Comparison of ENCODE assay signal across 8 mouse cellular contexts in genomic region chr14:60525284-60525962, GRCm38 (mm10).
A peak's percentile ranks its signal among the peaks of the same experiment; 100 is the strongest.
DNase-seq lines count a peak whose midpoint lies in the region; ATAC-seq and TF ChIP-seq lines count a peak whose summit lies in the region.

No protein-coding gene starts in this region.

- no peak overlapping the region for H3K9ac ChIP-seq in heart, adult 2 months (ENCODE audit: low read depth, low read length)
- H3K9ac ChIP-seq in heart, embryonic 12.5 days = no peak overlapping the region
- no peak overlapping the region for H3K9ac ChIP-seq in forebrain, embryonic 16.5 days (replicated peaks; ENCODE audit: low read depth, low read length)
- H3K9ac ChIP-seq in midbrain, embryonic 12.5 days (replicated peaks) = no peak overlapping the region

- H3K36me3 ChIP-seq in heart, adult 2 months (ENCODE audit: control insufficient read depth, insufficient read depth, low read length) = no peaks in the 10 kb centered on the region
- no peaks in the 10 kb centered on the region for H3K36me3 ChIP-seq in heart, embryonic 12.5 days
- no peaks in the 10 kb centered on the region for H3K36me3 ChIP-seq in forebrain, embryonic 16.5 days (ENCODE audit: control insufficient read depth, insufficient read depth)
- H3K36me3 ChIP-seq in midbrain, embryonic 12.5 days = no peaks in the 10 kb centered on the region
- H3K36me3 ChIP-seq in small intestine, adult 2 months (ENCODE audit: control insufficient read depth, insufficient read depth, low read length) = no peaks in the 10 kb centered on the region

- peaks cover 3% of the 10 kb centered on the region for H3K4me1 ChIP-seq in heart, adult 2 months (ENCODE audit: control insufficient read depth, insufficient read depth, low read length)
- peaks cover 14% of the 10 kb centered on the region for H3K4me1 ChIP-seq in heart, embryonic 12.5 days (replicated peaks)
- H3K4me1 ChIP-seq in forebrain, embryonic 16.5 days (replicated peaks; ENCODE audit: control insufficient read depth, insufficient read depth, low read length) = peaks cover 11% of the 10 kb centered on the region
- H3K4me1 ChIP-seq in midbrain, embryonic 12.5 days = peaks cover 19% of the 10 kb centered on the region
- peaks cover 14% of the 10 kb centered on the region for H3K4me1 ChIP-seq in small intestine, adult 2 months (ENCODE audit: control insufficient read depth, insufficient read depth, insufficient read length, low read length)

- no peak for TF ChIP-seq POLR2A in heart, adult 2 months (IDR thresholded peaks at IDR 0.05; ENCODE audit: insufficient read depth, low read depth, low read length)
- TF ChIP-seq POLR2A in small intestine, adult 2 months (IDR thresholded peaks at IDR 0.05; ENCODE audit: low read depth, low read length) = no peak

- H3K9me3 ChIP-seq in heart, embryonic 12.5 days (replicated peaks) = no peaks in the 10 kb centered on the region
- no peaks in the 10 kb centered on the region for H3K9me3 ChIP-seq in forebrain, embryonic 16.5 days (ENCODE audit: control insufficient read depth, low read length)
- H3K9me3 ChIP-seq in midbrain, embryonic 12.5 days = no peaks in the 10 kb centered on the region

- no peak overlapping the region for H3K4me2 ChIP-seq in heart, embryonic 12.5 days
- H3K4me2 ChIP-seq in forebrain, embryonic 16.5 days (ENCODE audit: low read length) = no peak overlapping the region
- H3K4me2 ChIP-seq in midbrain, embryonic 12.5 days (replicated peaks) = no peak overlapping the region

- H3K27me3 ChIP-seq in heart, adult 2 months (ENCODE audit: control insufficient read depth, insufficient read depth, low read length) = no peaks in the 10 kb centered on the region
- no peaks in the 10 kb centered on the region for H3K27me3 ChIP-seq in heart, embryonic 12.5 days (replicated peaks)
- no peaks in the 10 kb centered on the region for H3K27me3 ChIP-seq in forebrain, embryonic 16.5 days (replicated peaks; ENCODE audit: control insufficient read depth, insufficient read depth, low read length)
- no peaks in the 10 kb centered on the region for H3K27me3 ChIP-seq in midbrain, embryonic 12.5 days
- H3K27me3 ChIP-seq in small intestine, adult 2 months (ENCODE audit: control insufficient read depth, insufficient read depth, low read length) = no peaks in the 10 kb centered on the region

- H3K79me2 ChIP-seq in heart, adult 2 months (replicated peaks; ENCODE audit: control insufficient read depth, insufficient read depth, low read length) = no peaks in the 10 kb centered on the region

- no peak overlapping the region for H3K4me3 ChIP-seq in heart, adult 2 months
- H3K4me3 ChIP-seq in heart, embryonic 12.5 days = no peak overlapping the region
- H3K4me3 ChIP-seq in forebrain, embryonic 16.5 days (replicated peaks; ENCODE audit: low read length) = no peak overlapping the region
- no peak overlapping the region for H3K4me3 ChIP-seq in midbrain, embryonic 12.5 days
- H3K4me3 ChIP-seq in small intestine, adult 2 months (ENCODE audit: low read depth, low read length) = no peak overlapping the region

- TF ChIP-seq EP300 in heart, adult 2 months (IDR thresholded peaks at IDR 0.05; ENCODE audit: insufficient read depth, low read depth, low read length) = peak; percentile 56; the same call in 1 of the 2 replicates

- peak; percentile 88 for TF ChIP-seq CTCF in heart, adult 2 months (IDR thresholded peaks at IDR 0.05)
- peak; percentile 58; the same call in 1 of the 2 replicates for TF ChIP-seq CTCF in small intestine, adult 2 months (IDR thresholded peaks at IDR 0.05; ENCODE audit: extremely low read depth, insufficient read length, insufficient replicate concordance, low read depth, low read length)

- intact Hi-C loops in heart, adult 2 months (cut with DNase I) = loop anchor here (1.0 to 5.0 kb wide), 4 partner anchors 109 to 247 kb away; partner anchors contain the start of gene Spata13

- DNase-seq in heart, adult 2 months = peak; percentile 38 to 47
- peak; percentile 59 for DNase-seq in cerebellum, adult 11 months
- DNase-seq in induced T-regulatory cell, adult 2 months (ENCODE audit: low read depth) = peak; percentile 90
- peak; percentile 29 to 31 for DNase-seq in left cerebral cortex, adult 8-10 months (ENCODE audit: low spot score in 2 of 2)

- H3K27ac ChIP-seq in heart, adult 2 months = no peak overlapping the region
- no peak overlapping the region for H3K27ac ChIP-seq in heart, embryonic 12.5 days (ENCODE audit: poor library complexity, severe bottlenecking)
- H3K27ac ChIP-seq in forebrain, embryonic 16.5 days (ENCODE audit: low read length) = no peak overlapping the region
- H3K27ac ChIP-seq in midbrain, embryonic 12.5 days (replicated peaks) = no peak overlapping the region
- H3K27ac ChIP-seq in small intestine, adult 2 months (ENCODE audit: insufficient read depth, low read depth, low read length) = no peak overlapping the region

- WGBS in heart, adult 2 months = 65% methylated on average over 13 of the region's 13 CpGs
- 66% methylated on average over 13 of the region's 13 CpGs for WGBS in heart, embryonic 12.5 days
- WGBS in forebrain, embryonic 16.5 days = 72% methylated on average over 13 of the region's 13 CpGs
- 73% methylated on average over 13 of the region's 13 CpGs for WGBS in midbrain, embryonic 12.5 days
- WGBS in small intestine, adult 2 months = 63% methylated on average over 13 of the region's 13 CpGs

- no peak for ATAC-seq in heart, embryonic 12.5 days (ENCODE audit: insufficient number of reproducible peaks, low FRiP score)
- ATAC-seq in forebrain, embryonic 16.5 days = peak; percentile 61
- peak; percentile 47; the same call in 1 of the 2 replicates for ATAC-seq in midbrain, embryonic 12.5 days (ENCODE audit: low FRiP score, low read depth)

Comparison
In these comparisons a context has a peak if more than half of its experiments do, and no peak if none do; other contexts are left out.
1. DNase-seq: peak in every context shown above with its lines; median percentile 90 in induced T-regulatory cell, adult 2 months; 59 in cerebellum, adult 11 months; 42 in heart, adult 2 months; 30 in left cerebral cortex, adult 8-10 months.